Mouse (Mus musculus): ENCODE measurements around the gene Elmo1. TPM values are rescaled to one million over a fixed set of nuclear protein-coding genes. Genes with fewer than 3 reads are reported as not detected.

Gene Elmo1
- polyA plus RNA-seq, 1 experiment from 2014 or later = 38.3 TPM

DNA sequence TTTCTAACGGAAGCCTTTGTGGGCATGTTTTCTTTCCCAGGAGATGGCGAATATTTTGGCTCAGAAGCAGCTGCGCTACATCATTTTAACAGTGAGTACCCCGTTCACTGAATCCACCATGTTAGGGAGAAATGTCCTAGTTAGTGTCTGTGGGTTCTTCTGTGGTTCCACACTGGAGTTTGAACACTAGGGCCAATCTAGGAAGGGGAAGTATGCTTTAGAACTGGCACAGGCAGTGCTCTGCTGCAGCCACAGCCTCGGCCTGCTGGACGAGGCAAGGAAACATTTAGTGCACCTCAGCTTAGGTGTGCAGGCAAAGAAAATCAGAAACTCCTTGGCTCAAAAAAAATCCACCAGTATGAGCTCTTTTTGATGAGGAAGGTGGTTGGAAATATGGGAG, 196.3 kb downstream of the Elmo1 start:
- no peaks in the 10 kb centered on the region for H3K4me1 ChIP-seq (ENCODE audit: control insufficient read depth, insufficient read depth, low read length)
- H3K27ac ChIP-seq (replicated peaks; ENCODE audit: low read depth, low read length) = no peak overlapping the region
- DNase-seq = no peak
- no peaks in the 10 kb centered on the region for H3K9me3 ChIP-seq (ENCODE audit: control insufficient read depth, low read length)
- H3K9ac ChIP-seq (replicated peaks; ENCODE audit: low read length) = no peak overlapping the region
- no peak overlapping the region for H3K4me2 ChIP-seq (ENCODE audit: low read length)
- H3K27me3 ChIP-seq (ENCODE audit: control insufficient read depth, insufficient read depth, low read length) = no peaks in the 10 kb centered on the region
- H3K4me3 ChIP-seq (replicated peaks; ENCODE audit: low read depth, low read length) = no peak overlapping the region
- H3K36me3 ChIP-seq (ENCODE audit: control insufficient read depth, insufficient read depth, low read length) = no peaks in the 10 kb centered on the region
- no peak for ATAC-seq (ENCODE audit: low FRiP score, low TSS enrichment)
- WGBS = 90% methylated on average over 6 of the region's 6 CpGs

DNA sequence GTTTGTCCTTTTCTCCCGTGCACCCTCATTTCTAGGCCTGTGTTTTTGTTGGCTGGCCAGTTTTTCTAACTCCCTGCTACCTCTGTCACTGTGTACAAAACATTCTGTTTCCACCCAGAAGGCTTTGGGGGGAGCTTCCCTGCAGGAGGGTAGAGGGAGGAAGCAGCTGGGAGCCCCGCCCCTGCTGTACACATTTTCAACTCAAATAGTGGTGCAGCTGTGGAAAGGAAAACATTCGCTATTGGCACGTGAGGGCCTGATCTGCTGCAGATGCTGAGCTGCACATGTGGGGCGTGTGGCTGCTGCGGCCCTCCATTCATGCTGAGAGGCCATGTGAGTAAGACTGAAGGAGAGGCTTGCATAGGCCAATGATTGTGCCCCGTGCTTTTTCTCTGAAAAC, 198.0 kb downstream of the Elmo1 start:
- no peak for ATAC-seq (ENCODE audit: low FRiP score, low TSS enrichment)
- Histone ChIP-seq H3K4me1 (ENCODE audit: control insufficient read depth, insufficient read depth, low read length) (no peaks in the 10 kb centered on the region), H3K27ac (replicated peaks; ENCODE audit: low read depth, low read length) (no peak overlapping the region), H3K36me3 (ENCODE audit: control insufficient read depth, insufficient read depth, low read length) (no peaks in the 10 kb centered on the region), H3K4me3 (replicated peaks; ENCODE audit: low read depth, low read length) (no peak overlapping the region), H3K9me3 (ENCODE audit: control insufficient read depth, low read length) (no peaks in the 10 kb centered on the region), H3K27me3 (ENCODE audit: control insufficient read depth, insufficient read depth, low read length) (no peaks in the 10 kb centered on the region), H3K9ac (replicated peaks; ENCODE audit: low read length) (no peak overlapping the region), H3K4me2 (ENCODE audit: low read length) (no peak overlapping the region)
- DNase-seq = no peak
- WGBS = 81% methylated on average over 7 of the region's 7 CpGs

DNA sequence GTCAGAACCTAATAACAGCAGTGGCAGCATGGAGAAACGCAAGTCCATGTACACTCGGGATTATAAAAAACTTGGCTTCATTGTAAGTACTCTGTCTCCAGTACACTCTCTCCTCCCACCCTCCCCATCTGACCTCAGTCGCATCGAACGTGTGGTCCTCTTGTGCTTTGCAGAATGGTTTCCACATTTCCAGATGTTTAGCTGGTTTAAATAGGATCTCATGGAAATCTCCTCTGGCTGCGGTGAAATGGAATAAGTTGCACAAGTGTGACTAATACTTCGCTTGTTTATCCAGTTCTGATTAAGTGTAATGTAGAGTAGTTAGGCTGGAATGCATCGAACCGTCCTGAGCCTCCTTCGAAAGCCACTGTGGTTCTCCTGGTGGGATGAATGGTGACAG, 200.0 kb downstream of the Elmo1 start:
- Histone ChIP-seq H3K27me3 (ENCODE audit: control insufficient read depth, insufficient read depth, low read length) (no peaks in the 10 kb centered on the region), H3K4me3 (replicated peaks; ENCODE audit: low read depth, low read length) (no peak overlapping the region), H3K27ac (replicated peaks; ENCODE audit: low read depth, low read length) (no peak overlapping the region), H3K4me1 (ENCODE audit: control insufficient read depth, insufficient read depth, low read length) (no peaks in the 10 kb centered on the region), H3K9me3 (ENCODE audit: control insufficient read depth, low read length) (no peaks in the 10 kb centered on the region), H3K36me3 (ENCODE audit: control insufficient read depth, insufficient read depth, low read length) (no peaks in the 10 kb centered on the region), H3K9ac (replicated peaks; ENCODE audit: low read length) (no peak overlapping the region), H3K4me2 (ENCODE audit: low read length) (no peak overlapping the region)
- 86% methylated on average over 10 of the region's 10 CpGs for WGBS
- DNase-seq (no peak), ATAC-seq (ENCODE audit: low FRiP score, low TSS enrichment) (no peak)

DNA sequence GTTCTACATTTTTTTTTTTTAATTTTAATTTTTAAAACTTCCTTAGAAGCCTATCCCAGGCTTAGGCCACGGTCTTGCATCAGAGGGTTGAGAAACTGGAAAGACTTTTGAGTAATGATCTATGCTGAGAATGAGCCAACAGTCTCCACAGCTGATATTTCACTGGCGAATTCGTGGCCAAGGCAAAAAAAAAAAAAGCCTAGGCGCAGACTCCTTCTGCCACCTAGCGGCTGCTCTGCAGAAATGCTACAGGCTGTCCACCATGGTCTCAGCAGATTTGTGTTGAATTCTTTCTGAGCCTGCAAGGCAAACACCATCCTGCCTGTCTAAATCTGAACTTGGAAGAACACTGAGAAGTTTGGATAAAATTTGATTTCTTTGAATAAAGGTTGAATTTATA, 202.0 kb downstream of the Elmo1 start:
- DNase-seq (peak; percentile 89), ATAC-seq (ENCODE audit: low FRiP score, low TSS enrichment) (peak; percentile 43; the same call in 1 of the 2 replicates)
- 1% methylated on average over 5 of the region's 5 CpGs for WGBS
- Histone ChIP-seq H3K27me3 (ENCODE audit: control insufficient read depth, insufficient read depth, low read length) (no peaks in the 10 kb centered on the region), H3K4me3 (replicated peaks; ENCODE audit: low read depth, low read length) (no peak overlapping the region), H3K4me1 (ENCODE audit: control insufficient read depth, insufficient read depth, low read length) (no peaks in the 10 kb centered on the region), H3K36me3 (ENCODE audit: control insufficient read depth, insufficient read depth, low read length) (no peaks in the 10 kb centered on the region), H3K9me3 (ENCODE audit: control insufficient read depth, low read length) (no peaks in the 10 kb centered on the region), H3K4me2 (ENCODE audit: low read length) (no peak overlapping the region), H3K27ac (replicated peaks; ENCODE audit: low read depth, low read length) (no peak overlapping the region), H3K9ac (replicated peaks; ENCODE audit: low read length) (no peak overlapping the region)

DNA sequence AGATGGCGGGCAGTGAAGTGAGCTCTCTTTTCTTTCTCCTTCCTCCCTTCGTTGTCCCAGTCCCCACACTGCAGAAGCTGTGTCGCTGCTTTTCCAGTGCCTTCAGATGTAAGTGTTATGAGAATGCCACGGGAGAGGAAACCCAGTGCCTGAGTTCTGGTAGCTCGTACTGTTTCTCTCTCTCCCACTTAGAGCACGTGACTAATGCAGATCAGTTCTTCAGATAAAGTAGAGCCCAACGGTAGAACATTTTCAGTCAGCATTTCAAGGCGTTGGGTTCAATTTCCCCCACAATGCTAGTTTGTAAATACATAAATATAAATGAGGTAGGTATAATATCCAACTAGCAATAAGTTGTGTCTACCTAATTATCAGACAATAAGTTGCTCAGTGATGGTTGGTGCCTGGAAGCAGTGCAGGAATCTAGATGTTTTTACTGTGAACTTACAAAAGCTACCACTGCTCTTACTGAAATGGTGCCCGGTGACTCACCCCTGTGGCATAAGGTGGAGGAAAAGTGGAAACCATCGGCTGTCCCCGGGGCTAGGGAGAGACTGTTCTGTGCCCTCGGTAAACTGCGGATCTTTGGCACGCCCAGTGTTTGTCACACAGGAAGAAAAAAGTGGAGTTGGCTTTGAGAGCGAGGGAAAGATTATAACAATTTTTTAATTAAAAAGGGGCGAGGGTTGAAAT, 205.0 kb downstream of the Elmo1 start:
- Histone ChIP-seq H3K9ac (replicated peaks; ENCODE audit: low read length) (no peak overlapping the region), H3K27ac (replicated peaks; ENCODE audit: low read depth, low read length) (no peak overlapping the region), H3K27me3 (ENCODE audit: control insufficient read depth, insufficient read depth, low read length) (no peaks in the 10 kb centered on the region), H3K4me3 (replicated peaks; ENCODE audit: low read depth, low read length) (no peak overlapping the region), H3K4me1 (ENCODE audit: control insufficient read depth, insufficient read depth, low read length) (no peaks in the 10 kb centered on the region), H3K9me3 (ENCODE audit: control insufficient read depth, low read length) (no peaks in the 10 kb centered on the region), H3K36me3 (ENCODE audit: control insufficient read depth, insufficient read depth, low read length) (no peaks in the 10 kb centered on the region), H3K4me2 (ENCODE audit: low read length) (no peak overlapping the region)
- DNase-seq (no peak), ATAC-seq (ENCODE audit: low FRiP score, low TSS enrichment) (no peak)
- 78% methylated on average over 16 of the region's 16 CpGs for WGBS

DNA sequence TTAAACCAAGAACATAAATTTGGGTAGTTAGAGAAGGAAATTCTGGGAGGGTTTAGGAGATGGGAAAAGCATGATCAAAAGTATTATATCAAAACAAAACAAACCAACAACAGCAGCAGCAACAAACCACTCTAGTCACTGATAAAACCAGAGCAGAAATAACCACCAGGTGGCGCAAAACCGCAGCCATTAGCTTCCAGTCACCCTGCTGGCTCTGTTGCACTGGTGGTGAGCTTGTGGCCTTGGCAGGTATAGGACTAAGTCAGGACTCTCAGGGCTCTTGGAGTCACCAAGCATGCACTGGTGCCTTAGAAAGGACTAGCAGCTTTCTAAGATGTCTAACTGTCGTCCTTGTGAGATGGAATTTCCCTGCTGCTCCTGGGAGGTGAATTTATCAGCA, 207.4 kb downstream of the Elmo1 start:
- WGBS = 12% methylated on average over 3 of the region's 3 CpGs
- no peak for ATAC-seq (ENCODE audit: low FRiP score, low TSS enrichment)
- H3K4me2 ChIP-seq (ENCODE audit: low read length) = no peak overlapping the region
- H3K9ac ChIP-seq (replicated peaks; ENCODE audit: low read length) = no peak overlapping the region
- no peaks in the 10 kb centered on the region for H3K36me3 ChIP-seq (ENCODE audit: control insufficient read depth, insufficient read depth, low read length)
- no peaks in the 10 kb centered on the region for H3K4me1 ChIP-seq (ENCODE audit: control insufficient read depth, insufficient read depth, low read length)
- DNase-seq = peak; percentile 90
- no peak overlapping the region for H3K27ac ChIP-seq (replicated peaks; ENCODE audit: low read depth, low read length)
- no peaks in the 10 kb centered on the region for H3K27me3 ChIP-seq (ENCODE audit: control insufficient read depth, insufficient read depth, low read length)
- H3K9me3 ChIP-seq (ENCODE audit: control insufficient read depth, low read length) = no peaks in the 10 kb centered on the region
- H3K4me3 ChIP-seq (replicated peaks; ENCODE audit: low read depth, low read length) = no peak overlapping the region

DNA sequence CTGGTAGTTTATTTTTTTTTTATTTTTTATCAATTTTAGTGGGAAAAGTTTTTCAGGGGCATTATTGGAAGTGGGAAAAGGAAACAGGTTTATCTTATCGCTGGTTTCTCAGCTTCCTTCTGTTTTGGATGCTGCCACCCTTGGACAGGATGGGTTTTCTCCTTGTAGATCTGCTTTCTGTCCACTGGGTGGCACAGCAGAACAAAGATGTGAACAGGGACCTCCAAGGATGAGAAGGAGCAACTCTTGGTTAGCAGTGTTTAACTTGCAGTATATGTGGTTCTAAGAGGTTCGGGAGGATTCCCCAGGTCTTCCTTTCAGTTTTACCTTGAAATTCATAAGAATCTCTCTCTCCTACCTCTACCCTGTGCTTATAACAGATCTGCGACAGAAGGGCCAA, 209.0 kb downstream of the Elmo1 start:
- no peaks in the 10 kb centered on the region for H3K9me3 ChIP-seq (ENCODE audit: control insufficient read depth, low read length)
- DNase-seq = peak; percentile 86
- H3K36me3 ChIP-seq (ENCODE audit: control insufficient read depth, insufficient read depth, low read length) = no peaks in the 10 kb centered on the region
- no peaks in the 10 kb centered on the region for H3K4me1 ChIP-seq (ENCODE audit: control insufficient read depth, insufficient read depth, low read length)
- no peak overlapping the region for H3K4me2 ChIP-seq (ENCODE audit: low read length)
- H3K4me3 ChIP-seq (replicated peaks; ENCODE audit: low read depth, low read length) = no peak overlapping the region
- no peak overlapping the region for H3K9ac ChIP-seq (replicated peaks; ENCODE audit: low read length)
- H3K27me3 ChIP-seq (ENCODE audit: control insufficient read depth, insufficient read depth, low read length) = no peaks in the 10 kb centered on the region
- 63% methylated on average over 3 of the region's 3 CpGs for WGBS
- ATAC-seq (ENCODE audit: low FRiP score, low TSS enrichment) = peak; percentile 71
- no peak overlapping the region for H3K27ac ChIP-seq (replicated peaks; ENCODE audit: low read depth, low read length)

DNA sequence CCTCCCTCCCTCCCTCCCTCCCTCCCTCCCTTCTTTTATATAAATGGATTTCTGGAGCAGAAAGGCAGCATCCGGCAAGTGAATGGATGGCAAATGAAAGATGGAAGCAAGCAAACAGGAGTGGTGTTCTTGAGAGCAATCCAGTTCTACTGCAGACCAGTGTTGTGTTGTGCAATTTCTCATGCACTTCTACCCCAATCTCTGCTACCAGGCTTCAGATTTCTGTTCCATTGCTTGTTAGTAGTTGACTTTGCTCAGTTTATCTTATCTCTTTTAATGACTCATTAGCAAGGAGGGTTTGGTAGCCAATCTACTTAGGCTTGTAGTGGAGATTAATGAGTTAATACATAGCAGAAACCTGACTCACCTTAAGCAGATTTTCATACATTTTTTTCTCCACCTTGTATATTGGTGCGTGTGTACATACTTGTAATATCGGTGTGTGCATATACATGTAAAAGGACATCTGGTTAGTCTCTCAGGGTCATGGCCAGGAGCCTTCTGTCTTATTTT, 209.7 kb downstream of the Elmo1 start:
- Histone ChIP-seq H3K4me1 (ENCODE audit: control insufficient read depth, insufficient read depth, low read length) (no peaks in the 10 kb centered on the region), H3K4me2 (ENCODE audit: low read length) (no peak overlapping the region), H3K27ac (replicated peaks; ENCODE audit: low read depth, low read length) (no peak overlapping the region), H3K9ac (replicated peaks; ENCODE audit: low read length) (no peak overlapping the region), H3K36me3 (ENCODE audit: control insufficient read depth, insufficient read depth, low read length) (no peaks in the 10 kb centered on the region), H3K9me3 (ENCODE audit: control insufficient read depth, low read length) (no peaks in the 10 kb centered on the region), H3K27me3 (ENCODE audit: control insufficient read depth, insufficient read depth, low read length) (no peaks in the 10 kb centered on the region), H3K4me3 (replicated peaks; ENCODE audit: low read depth, low read length) (no peak overlapping the region)
- ATAC-seq (ENCODE audit: low FRiP score, low TSS enrichment) = no peak
- DNase-seq = no peak
- WGBS = 89% methylated on average over 3 of the region's 3 CpGs

DNA sequence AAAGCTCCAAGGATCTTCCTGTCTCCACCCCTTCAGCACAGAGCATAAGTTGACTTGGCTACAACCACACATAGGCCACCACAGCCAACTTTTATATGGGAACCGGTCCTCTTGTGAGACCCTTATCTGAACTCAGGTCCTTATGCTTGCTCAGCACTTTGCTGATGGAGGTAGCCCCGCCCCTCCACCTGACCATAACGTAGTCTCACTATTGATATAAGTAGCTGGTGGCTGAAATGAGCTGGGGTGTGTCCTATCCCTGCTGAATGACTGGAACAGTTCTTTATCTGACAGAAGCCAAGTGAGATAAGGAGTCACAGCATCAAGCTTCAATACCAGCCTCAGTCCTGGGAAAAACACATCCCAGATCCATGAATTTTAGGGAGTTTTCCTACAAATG, 210.2 kb downstream of the Elmo1 start:
- no peaks in the 10 kb centered on the region for H3K36me3 ChIP-seq (ENCODE audit: control insufficient read depth, insufficient read depth, low read length)
- no peaks in the 10 kb centered on the region for H3K27me3 ChIP-seq (ENCODE audit: control insufficient read depth, insufficient read depth, low read length)
- DNase-seq (no peak), ATAC-seq (ENCODE audit: low FRiP score, low TSS enrichment) (no peak)
- WGBS = 79% methylated on average over 3 of the region's 3 CpGs
- no peak overlapping the region for H3K9ac ChIP-seq (replicated peaks; ENCODE audit: low read length)
- H3K9me3 ChIP-seq (ENCODE audit: control insufficient read depth, low read length) = no peaks in the 10 kb centered on the region
- no peak overlapping the region for H3K4me3 ChIP-seq (replicated peaks; ENCODE audit: low read depth, low read length)
- no peaks in the 10 kb centered on the region for H3K4me1 ChIP-seq (ENCODE audit: control insufficient read depth, insufficient read depth, low read length)
- no peak overlapping the region for H3K4me2 ChIP-seq (ENCODE audit: low read length)
- no peak overlapping the region for H3K27ac ChIP-seq (replicated peaks; ENCODE audit: low read depth, low read length)
